Mouse (Mus musculus) liver, embryonic 13.5 days (tissue): Measurements from ENCODE around the gene Slco1a4. TPM values are rescaled to one million over a fixed set of nuclear protein-coding genes. Genes with fewer than 3 reads are reported as not detected.

Experiments used
- ATAC-seq: fragments of 200-750 bp; cut with Nextera tagmentation; 2 replicates; pipeline ENCODE4 v1.8.0; 2017; ENCODE audit warnings: low read depth, mild to moderate bottlenecking, moderate number of reproducible peaks, moderate library complexity
- DNase-seq: peaks from one replicate; pipeline ENCODE4 v3.0.0; 2022
- H3K27ac ChIP-seq: fragments of 300-500 bp; sonication (generic); 2 replicates; pipeline ENCODE4 v1.5.1; 2015; ENCODE audit warnings: moderate library complexity, mild to moderate bottlenecking, inconsistent platforms
- H3K27me3 ChIP-seq: fragments of 300-500 bp; sonication (generic); 2 replicates; pipeline ENCODE4 v1.6.1; 2015; ENCODE audit warnings: mild to moderate bottlenecking, inconsistent platforms
- H3K36me3 ChIP-seq: fragments of 300-500 bp; sonication (generic); 2 replicates; pipeline ENCODE4 v1.6.1; 2015; ENCODE audit warnings: mild to moderate bottlenecking, inconsistent platforms
- H3K4me1 ChIP-seq: fragments of 300-500 bp; sonication (generic); replicated peaks from 2 replicates; pipeline ENCODE4 v1.6.1; 2015; ENCODE audit warnings: inconsistent platforms
- H3K4me2 ChIP-seq: fragments of 300-500 bp; sonication (generic); 2 replicates; pipeline ENCODE4 v1.6.1; 2015; ENCODE audit warnings: inconsistent platforms, mild to moderate bottlenecking, moderate library complexity
- H3K4me3 ChIP-seq: fragments of 300-500 bp; sonication (generic); replicated peaks from 2 replicates; pipeline ENCODE4 v1.5.1; 2015; ENCODE audit warnings: mild to moderate bottlenecking, inconsistent platforms
- H3K9ac ChIP-seq: fragments of 300-500 bp; sonication (generic); 2 replicates; pipeline ENCODE4 v1.6.1; 2015; ENCODE audit warnings: mild to moderate bottlenecking, inconsistent platforms
- H3K9me3 ChIP-seq: fragments of 300-500 bp; sonication (generic); replicated peaks from 2 replicates; pipeline ENCODE4 v1.6.1; 2016; ENCODE audit warnings: inconsistent platforms
- WGBS: fragments of 180-500 bp; shearing (Covaris S2); methylation state at CpG from one replicate; pipeline ENCODE4 v1.1.7; 2015; ENCODE audit not compliant: insufficient replicate concordance; 5-methylcytosine and 5-hydroxymethylcytosine counted together
- polyA plus RNA-seq: library from polyadenylated mRNA; unstranded; fragments of >200 nt; fragmentation: Nextera tagmentation; extraction: Ambion mirVana; gene quantifications from 2 replicates; pipeline ENCODE4 v1.2.1, GENCODE M21; 2015

Gene Slco1a4
- polyA plus RNA-seq, 1 experiment from 2014 or later = not detected

- H3K4me2 ChIP-seq = no peak overlapping the region
- no peak for DNase-seq
- no peak overlapping the region for H3K4me3 ChIP-seq
- WGBS = 14% methylated on average over 1 of the region's 1 CpGs
- H3K27ac ChIP-seq = no peak overlapping the region
- H3K27me3 ChIP-seq = no peaks in the 10 kb centered on the region
- no peaks in the 10 kb centered on the region for H3K9me3 ChIP-seq
- H3K36me3 ChIP-seq = no peaks in the 10 kb centered on the region
- H3K9ac ChIP-seq = no peak overlapping the region
- no peak for ATAC-seq
- H3K4me1 ChIP-seq = no peaks in the 10 kb centered on the region
Measured at GRCm38 (mm10) chr6:141797837-141798236, 58.2 kb downstream of the Slco1a4 start.

GRCm38 (mm10) chr6:141774476-141774875 is 81.5 kb downstream of the Slco1a4 start:
- no peak overlapping the region for H3K27ac ChIP-seq
- no peak overlapping the region for H3K4me3 ChIP-seq
- H3K9ac ChIP-seq = no peak overlapping the region
- H3K27me3 ChIP-seq = no peaks in the 10 kb centered on the region
- WGBS = 45% methylated on average over 2 of the region's 2 CpGs
- no peaks in the 10 kb centered on the region for H3K36me3 ChIP-seq
- ATAC-seq (no peak), DNase-seq (no peak)
- H3K4me1 ChIP-seq = no peaks in the 10 kb centered on the region
- H3K4me2 ChIP-seq = no peak overlapping the region
- 0 out of 2 replicates have a peak, but pooled peaks cover 6% of the 10 kb centered on the region for H3K9me3 ChIP-seq

- Histone ChIP-seq H3K4me2 (no peak within 1 kb of the TSS), H3K9me3 (0 out of 2 replicates have a peak, but pooled peaks cover 6% of the 10 kb centered on the region), H3K9ac (no peak within 1 kb of the TSS), H3K36me3 (no peaks in the 10 kb centered on the region), H3K27me3 (no peaks in the 10 kb centered on the region), H3K27ac (no peak within 1 kb of the TSS), H3K4me1 (no peaks in the 10 kb centered on the region), H3K4me3 (no peak within 1 kb of the TSS)
- ATAC-seq = no peak
- DNase-seq = no peak
- WGBS = 53% methylated on average over 3 of the region's 3 CpGs
Measured at GRCm38 (mm10) chr6:141773710-141774109, 82.3 kb downstream of the Slco1a4 start, which contains the start of gene Gm5724. TSS of gene Gm5724 (minus strand) at chr6:141773810.

Other genes starting within 250 kb of the Slco1a4 start
- gene Slco1b2, start 226.7 kb downstream of the Slco1a4 start, polyA plus RNA-seq = 0.46 and 0.51 TPM in 2 replicates
- gene Gm5724, start 82.4 kb downstream of the Slco1a4 start, polyA plus RNA-seq = not detected in 2 replicates
- not detected in 2 replicates for gene Slco1a1, start 90.8 kb upstream of the Slco1a4 start, polyA plus RNA-seq
- gene Gm6614, start 155.2 kb upstream of the Slco1a4 start, polyA plus RNA-seq = not detected in 2 replicates